In the genomic region with DNA sequence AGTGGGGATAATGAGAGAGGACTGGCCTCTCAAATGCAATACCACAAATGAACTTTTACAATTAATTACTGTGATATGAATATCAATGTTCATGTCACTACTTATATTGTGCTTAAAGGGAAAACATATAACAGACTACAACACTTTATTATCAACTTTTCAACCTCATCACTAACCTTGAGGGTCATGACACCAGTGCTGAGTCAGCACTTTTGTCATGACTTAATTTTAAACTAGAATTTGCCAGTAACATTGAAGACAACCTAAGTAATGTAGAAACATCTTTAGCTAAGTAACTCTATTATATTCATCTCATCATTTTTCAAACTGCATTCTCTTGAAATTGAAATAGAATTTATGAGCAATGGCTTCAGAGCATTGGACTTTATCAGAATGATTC, we compare ENCODE assay signal across 26 mouse cellular contexts.
"Had no signal": no experiment of that assay in that cellular context is flagged by ENCODE, and none has a peak within 500 bp of the region (broad histone marks: within the 10 kb centered on the region; RNA-seq: fewer than 3 reads in every experiment).

No protein-coding gene starts in this region.

- H3K27ac ChIP-seq: embryonic facial prominence, embryonic 10.5 days; embryonic facial prominence, embryonic 12.5 days; embryonic facial prominence, embryonic 13.5 days; embryonic facial prominence, embryonic 15.5 days; forebrain, embryonic 10.5 days; forebrain, embryonic 12.5 days; forebrain, embryonic 15.5 days; gastrocnemius, adult 2 months; heart, adult 2 months; heart, embryonic 10.5 days had no signal

- H3K9me3 ChIP-seq: embryonic facial prominence, embryonic 10.5 days; embryonic facial prominence, embryonic 12.5 days; embryonic facial prominence, embryonic 13.5 days; embryonic facial prominence, embryonic 15.5 days; forebrain, embryonic 10.5 days; forebrain, embryonic 12.5 days; forebrain, embryonic 15.5 days; heart, embryonic 10.5 days had no signal

- H3K27me3 ChIP-seq: embryonic facial prominence, embryonic 12.5 days; embryonic facial prominence, embryonic 13.5 days; embryonic facial prominence, embryonic 15.5 days; forebrain, embryonic 12.5 days; forebrain, embryonic 15.5 days had no signal

- DNase-seq: cerebellum, adult 9-11 months; cerebellum, postnatal 10 days; cerebellum, postnatal 14 days; cerebellum, postnatal 25 days; cerebellum, postnatal 36 days; embryo, embryonic 11 days; forebrain, postnatal 0 days; gastrocnemius, adult 2 months; gastrocnemius, postnatal 10 days; gastrocnemius, postnatal 14 days; gastrocnemius, postnatal 25 days; gastrocnemius, postnatal 36 days; heart, adult 11 months; heart, adult 18-20 months; heart, adult 2 months had no signal

- H3K4me2 ChIP-seq: embryonic facial prominence, embryonic 12.5 days; embryonic facial prominence, embryonic 13.5 days; embryonic facial prominence, embryonic 15.5 days; forebrain, embryonic 12.5 days; forebrain, embryonic 15.5 days had no signal

- ATAC-seq: forebrain, embryonic 14.5 days; forebrain, embryonic 15.5 days; forebrain, embryonic 16.5 days; forebrain, postnatal 0 days had no signal

- H3K36me3 ChIP-seq: embryonic facial prominence, embryonic 10.5 days; embryonic facial prominence, embryonic 12.5 days; embryonic facial prominence, embryonic 13.5 days; embryonic facial prominence, embryonic 15.5 days; forebrain, embryonic 10.5 days; forebrain, embryonic 12.5 days; forebrain, embryonic 15.5 days; heart, embryonic 10.5 days had no signal

- H3K9ac ChIP-seq: embryonic facial prominence, embryonic 12.5 days; embryonic facial prominence, embryonic 13.5 days; embryonic facial prominence, embryonic 15.5 days; forebrain, embryonic 12.5 days; forebrain, embryonic 15.5 days; forebrain, postnatal 0 days had no signal

- H3K4me3 ChIP-seq: embryonic facial prominence, embryonic 10.5 days; embryonic facial prominence, embryonic 12.5 days; embryonic facial prominence, embryonic 13.5 days; embryonic facial prominence, embryonic 15.5 days; erythroblast, embryonic 14.5 days; forebrain, embryonic 10.5 days; forebrain, embryonic 12.5 days; forebrain, embryonic 15.5 days; gastrocnemius, adult 2 months; heart, adult 2 months; heart, embryonic 10.5 days had no signal

- H3K4me1 ChIP-seq: embryonic facial prominence, embryonic 10.5 days; embryonic facial prominence, embryonic 12.5 days; embryonic facial prominence, embryonic 13.5 days; embryonic facial prominence, embryonic 15.5 days; forebrain, embryonic 10.5 days; forebrain, embryonic 12.5 days; forebrain, embryonic 15.5 days; heart, embryonic 10.5 days had no signal
